Mouse (Mus musculus) limb, embryonic 11.5 days (tissue): ENCODE measurements at regions not wholly inside any gene's neighbourhood (a gene's known extent, or its start where the extent isn't known, plus 50 kb on each side); places are given as distances from the start of the nearest gene placed in this dataset.
A peak's percentile ranks its signal among the peaks of the same experiment; 100 is the strongest.

Experiments
- ATAC-seq: fragments of 200-750 bp; cut with Nextera tagmentation; 2 replicates; pipeline ENCODE4 v1.8.0; 2017; ENCODE audit warnings: low read depth; ENCODE audit not compliant: insufficient number of reproducible peaks, low FRiP score, low TSS enrichment
- DNase-seq: peaks from one replicate; pipeline ENCODE4 v3.0.0-alpha.2; 2015; ENCODE audit warnings: low spot score
- H3K27ac ChIP-seq: fragments of 300-500 bp; sonication (generic); replicated peaks from 2 replicates; pipeline ENCODE4 v1.5.1; 2014; ENCODE audit warnings: low read depth, mild to moderate bottlenecking, low read length
- H3K27me3 ChIP-seq: fragments of 300-500 bp; sonication (generic); 2 replicates; pipeline ENCODE4 v1.6.1; 2014; ENCODE audit warnings: mild to moderate bottlenecking, low read length, mixed read lengths; ENCODE audit not compliant: control insufficient read depth, insufficient read depth
- H3K36me3 ChIP-seq: fragments of 300-500 bp; sonication (generic); 2 replicates; pipeline ENCODE4 v1.6.1; 2014; ENCODE audit warnings: mild to moderate bottlenecking, low read length, moderate library complexity, mixed read lengths; ENCODE audit not compliant: control insufficient read depth, insufficient read depth
- H3K4me1 ChIP-seq: fragments of 300-500 bp; sonication (generic); 2 replicates; pipeline ENCODE4 v1.6.1; 2014; ENCODE audit warnings: low read length, mixed read lengths; ENCODE audit not compliant: control insufficient read depth, insufficient read depth
- H3K4me2 ChIP-seq: fragments of 300-500 bp; sonication (generic); 2 replicates; pipeline ENCODE4 v1.6.1; 2014; ENCODE audit warnings: low read depth, mild to moderate bottlenecking, moderate library complexity; ENCODE audit not compliant: severe bottlenecking
- H3K4me3 ChIP-seq: fragments of 300-500 bp; sonication (generic); 2 replicates; pipeline ENCODE4 v1.5.1; 2014; ENCODE audit warnings: low read depth, low read length
- H3K9ac ChIP-seq: fragments of 300-500 bp; sonication (generic); 2 replicates; pipeline ENCODE4 v1.6.1; 2014; ENCODE audit warnings: mild to moderate bottlenecking, low read length
- H3K9me3 ChIP-seq: fragments of 300-500 bp; sonication (generic); 2 replicates; pipeline ENCODE4 v1.6.1; 2016; ENCODE audit warnings: low read length; ENCODE audit not compliant: control insufficient read depth
- WGBS: fragments of 180-500 bp; shearing (Covaris S2); extraction: QIAGEN DNeasy Blood & Tissue Kit; methylation state at CpG from one replicate; pipeline ENCODE4 v1.1.7; 2014; 5-methylcytosine and 5-hydroxymethylcytosine counted together

- Histone ChIP-seq H3K9me3 (no peaks in the 10 kb centered on the region), H3K27me3 (no peaks in the 10 kb centered on the region), H3K4me2 (0 out of 2 replicates have a peak overlapping the region, but pooled peaks have one; percentile 24), H3K9ac (no peak overlapping the region), H3K4me3 (no peak overlapping the region), H3K27ac (no peak overlapping the region), H3K4me1 (peaks cover 6% of the 10 kb centered on the region), H3K36me3 (no peaks in the 10 kb centered on the region)
- 2% methylated on average over 5 of the region's 5 CpGs for WGBS
- peak; percentile 70 for DNase-seq
- ATAC-seq = peak; percentile 78
These were observed 377.7 kb downstream of the Sox2 start for GRCm38 (mm10) chr3:35027898-35028297.

DNA sequence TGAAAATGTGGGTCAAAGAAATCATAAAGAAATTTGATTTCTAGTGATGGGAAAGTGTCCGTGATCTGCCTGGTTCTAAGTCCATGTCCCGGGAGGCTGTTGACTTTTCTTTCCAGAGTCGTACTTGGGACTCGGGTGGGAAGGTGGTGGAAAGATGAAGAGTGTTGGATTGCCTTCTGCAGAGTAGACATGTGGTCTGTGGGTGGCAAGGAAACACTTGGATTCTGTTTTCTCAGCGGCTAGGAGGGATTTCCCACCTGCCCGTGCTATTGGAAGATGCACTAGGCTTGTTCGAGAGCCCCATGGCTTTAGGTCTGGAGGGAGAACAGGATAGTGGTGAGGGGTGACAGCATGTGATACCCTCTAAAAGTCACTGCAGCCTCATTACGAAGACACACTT lies 379.7 kb downstream of the Sox2 start:
- DNase-seq (no peak), ATAC-seq (no peak)
- no peak overlapping the region for H3K4me2 ChIP-seq
- H3K27me3 ChIP-seq = no peaks in the 10 kb centered on the region
- H3K36me3 ChIP-seq = no peaks in the 10 kb centered on the region
- no peaks in the 10 kb centered on the region for H3K9me3 ChIP-seq
- 88% methylated on average over 8 of the region's 8 CpGs for WGBS
- H3K4me3 ChIP-seq = no peak overlapping the region
- no peak overlapping the region for H3K9ac ChIP-seq
- H3K4me1 ChIP-seq = peaks cover 6% of the 10 kb centered on the region
- no peak overlapping the region for H3K27ac ChIP-seq

- Histone ChIP-seq H3K4me3 (no peak overlapping the region), H3K27me3 (no peaks in the 10 kb centered on the region), H3K36me3 (no peaks in the 10 kb centered on the region), H3K9ac (no peak overlapping the region), H3K4me1 (no peaks in the 10 kb centered on the region), H3K27ac (no peak overlapping the region), H3K9me3 (no peaks in the 10 kb centered on the region), H3K4me2 (no peak overlapping the region)
- DNase-seq (no peak), ATAC-seq (no peak)
- 88% methylated on average over 8 of the region's 8 CpGs for WGBS
These were observed 383.4 kb downstream of the Sox2 start for GRCm38 (mm10) chr3:35033587-35033986.

DNA sequence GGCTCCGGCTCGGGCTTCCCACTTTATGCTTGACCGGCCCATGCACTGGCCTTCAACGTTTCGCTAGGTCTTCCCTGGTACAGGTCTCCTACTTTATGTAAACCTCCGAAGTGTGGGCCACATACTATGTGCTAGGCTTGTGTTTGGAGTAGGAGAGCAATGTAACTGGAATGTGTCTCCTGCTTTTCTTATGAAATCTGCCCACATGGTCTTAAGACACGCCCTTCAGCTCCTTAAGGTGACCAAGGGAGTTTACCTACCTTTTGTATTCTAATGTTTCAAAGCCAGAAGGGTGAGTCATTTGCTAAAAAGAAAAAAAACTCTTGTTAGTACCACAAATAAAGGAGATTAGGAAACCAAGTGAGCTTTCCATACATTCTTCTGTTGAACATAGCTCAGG lies 385.0 kb downstream of the Sox2 start:
- 91% methylated on average over 7 of the region's 7 CpGs for WGBS
- no peak overlapping the region for H3K4me3 ChIP-seq
- H3K27ac ChIP-seq = no peak overlapping the region
- H3K27me3 ChIP-seq = no peaks in the 10 kb centered on the region
- H3K9me3 ChIP-seq = no peaks in the 10 kb centered on the region
- no peak for DNase-seq
- H3K4me2 ChIP-seq = no peak overlapping the region
- ATAC-seq = no peak
- no peaks in the 10 kb centered on the region for H3K36me3 ChIP-seq
- H3K4me1 ChIP-seq = no peaks in the 10 kb centered on the region
- H3K9ac ChIP-seq = no peak overlapping the region

- Histone ChIP-seq H3K4me3 (no peak overlapping the region), H3K4me2 (no peak overlapping the region), H3K27me3 (no peaks in the 10 kb centered on the region), H3K4me1 (no peaks in the 10 kb centered on the region), H3K27ac (no peak overlapping the region), H3K36me3 (no peaks in the 10 kb centered on the region), H3K9ac (no peak overlapping the region), H3K9me3 (no peaks in the 10 kb centered on the region)
- DNase-seq = no peak
- ATAC-seq = no peak
- 71% methylated on average over 2 of the region's 2 CpGs for WGBS
These were observed 393.5 kb downstream of the Sox2 start for GRCm38 (mm10) chr3:35043705-35044104.

- Histone ChIP-seq H3K4me2 (no peak overlapping the region), H3K9ac (no peak overlapping the region), H3K4me1 (no peaks in the 10 kb centered on the region), H3K9me3 (no peaks in the 10 kb centered on the region), H3K27me3 (no peaks in the 10 kb centered on the region), H3K4me3 (no peak overlapping the region), H3K36me3 (no peaks in the 10 kb centered on the region), H3K27ac (no peak overlapping the region)
- ATAC-seq = no peak
- WGBS = 71% methylated on average over 4 of the region's 4 CpGs
- DNase-seq = no peak
These were observed 409.2 kb downstream of the Sox2 start for GRCm38 (mm10) chr3:35059438-35059837.

DNA sequence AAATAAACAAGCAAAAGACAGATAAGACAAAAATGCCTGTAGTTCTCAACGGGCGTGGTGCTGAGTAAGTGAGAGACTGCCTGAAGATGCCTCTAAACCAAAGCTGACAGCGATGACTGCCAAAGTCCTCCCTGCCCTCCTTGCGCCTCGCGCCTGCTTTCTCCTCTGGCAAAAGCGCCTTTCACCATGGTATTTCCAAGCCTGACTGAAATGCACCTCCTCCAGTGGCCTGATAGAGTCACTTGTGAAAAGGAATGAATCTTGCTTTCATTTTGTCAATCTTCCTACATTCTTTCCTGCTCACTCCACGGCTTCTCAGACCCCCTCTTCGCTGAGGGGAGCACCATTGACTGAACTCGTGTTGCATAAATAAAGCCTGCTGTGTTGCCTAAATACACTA lies 409.8 kb downstream of the Sox2 start:
- no peak overlapping the region for H3K4me3 ChIP-seq
- DNase-seq = no peak
- no peaks in the 10 kb centered on the region for H3K9me3 ChIP-seq
- H3K36me3 ChIP-seq = no peaks in the 10 kb centered on the region
- H3K27ac ChIP-seq = no peak overlapping the region
- H3K4me1 ChIP-seq = no peaks in the 10 kb centered on the region
- no peak overlapping the region for H3K9ac ChIP-seq
- 65% methylated on average over 10 of the region's 10 CpGs for WGBS
- ATAC-seq = no peak
- H3K27me3 ChIP-seq = no peaks in the 10 kb centered on the region
- no peak overlapping the region for H3K4me2 ChIP-seq

GRCm38 (mm10) chr3:35066824-35067223 lies 416.6 kb downstream of the Sox2 start:
- Histone ChIP-seq H3K27ac (no peak overlapping the region), H3K27me3 (no peaks in the 10 kb centered on the region), H3K36me3 (no peaks in the 10 kb centered on the region), H3K9me3 (no peaks in the 10 kb centered on the region), H3K4me1 (no peaks in the 10 kb centered on the region), H3K9ac (no peak overlapping the region), H3K4me3 (no peak overlapping the region), H3K4me2 (no peak overlapping the region)
- DNase-seq (no peak), ATAC-seq (no peak)
- WGBS = 71% methylated on average over 9 of the region's 9 CpGs

DNA sequence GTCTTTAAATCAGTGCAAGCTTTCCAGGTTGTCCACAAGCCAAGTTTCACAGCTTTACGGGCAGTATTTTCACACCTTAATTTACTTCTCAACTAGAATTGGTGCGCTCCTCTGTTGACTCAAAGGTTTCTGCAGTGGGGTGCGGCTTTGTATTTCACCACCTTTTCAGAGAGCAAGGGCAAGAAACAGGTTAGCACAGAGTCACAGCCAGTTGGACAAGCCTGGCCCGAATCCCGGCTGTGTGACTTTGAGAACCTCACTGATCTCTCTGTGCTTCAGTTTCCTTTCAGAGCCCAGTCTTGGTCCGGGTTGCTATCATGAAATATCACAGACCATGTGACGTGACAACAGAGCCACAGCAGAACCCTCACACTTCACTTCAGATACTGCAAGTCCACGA lies 418.4 kb downstream of the Sox2 start:
- Histone ChIP-seq H3K4me1 (no peaks in the 10 kb centered on the region), H3K27me3 (no peaks in the 10 kb centered on the region), H3K9ac (no peak overlapping the region), H3K4me3 (no peak overlapping the region), H3K4me2 (no peak overlapping the region), H3K36me3 (no peaks in the 10 kb centered on the region), H3K9me3 (no peaks in the 10 kb centered on the region), H3K27ac (no peak overlapping the region)
- ATAC-seq (no peak), DNase-seq (no peak)
- 85% methylated on average over 8 of the region's 8 CpGs for WGBS
